Mouse (Mus musculus) 3134 (cell line): Measurements from ENCODE around the gene Olfr1453.
"Not testable (repeated sequence)": the region's sequence is repeated elsewhere in the genome, so short reads cannot be mapped to it uniquely, and the experiment has no call there.

Experiments
- DNase-seq: peaks from one replicate; pipeline ENCODE4 v3.0.0-alpha.2; 2011; ENCODE audit warnings: low spot score; ENCODE audit not compliant: insufficient read length; ENCODE audit errors: extremely low read depth

The Olfr1453 gene

GRCm38 (mm10) chr19:13028227-13028626 is at the start of gene Olfr1453:
Gene Olfr1453 (minus strand): TSS chr19:13028327.
- no peak for DNase-seq

- no peak for DNase-seq
Observed at GRCm38 (mm10) chr19:13060310-13060709, 32.2 kb upstream of the Olfr1453 start, which contains the start of gene Olfr1454. Gene Olfr1454 (plus strand): TSS chr19:13060610.

DNA sequence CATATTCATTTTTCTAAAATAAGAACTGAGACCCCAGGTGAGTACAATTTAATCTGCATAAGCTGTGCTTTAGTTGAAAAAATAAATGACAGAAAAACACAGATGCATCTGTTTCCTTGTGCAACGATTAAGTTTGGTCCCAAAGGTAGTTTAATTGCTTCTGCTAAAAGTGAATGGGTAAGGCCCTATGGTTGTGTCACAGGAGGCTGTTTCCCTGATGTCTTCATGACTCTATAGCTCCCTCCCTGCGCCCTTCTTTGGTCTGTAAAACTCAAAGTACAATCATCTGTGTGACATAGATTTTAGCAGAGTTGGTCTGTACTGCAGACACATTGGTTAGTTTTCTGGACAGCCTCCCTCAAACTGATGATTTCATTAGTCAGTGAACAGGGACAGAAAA is 33.4 kb downstream of the Olfr1453 start, which contains the start of gene Olfr1451:
Gene Olfr1451 (plus strand): TSS at position 301 of the 400 bp plus-strand sequence.
- no peak for DNase-seq

GRCm38 (mm10) chr19:12992316-12992715 is 35.8 kb downstream of the Olfr1453 start:
- not testable (repeated sequence) for DNase-seq
